Mouse (Mus musculus): Measurements from ENCODE around the gene Klhdc7a.

DNA sequence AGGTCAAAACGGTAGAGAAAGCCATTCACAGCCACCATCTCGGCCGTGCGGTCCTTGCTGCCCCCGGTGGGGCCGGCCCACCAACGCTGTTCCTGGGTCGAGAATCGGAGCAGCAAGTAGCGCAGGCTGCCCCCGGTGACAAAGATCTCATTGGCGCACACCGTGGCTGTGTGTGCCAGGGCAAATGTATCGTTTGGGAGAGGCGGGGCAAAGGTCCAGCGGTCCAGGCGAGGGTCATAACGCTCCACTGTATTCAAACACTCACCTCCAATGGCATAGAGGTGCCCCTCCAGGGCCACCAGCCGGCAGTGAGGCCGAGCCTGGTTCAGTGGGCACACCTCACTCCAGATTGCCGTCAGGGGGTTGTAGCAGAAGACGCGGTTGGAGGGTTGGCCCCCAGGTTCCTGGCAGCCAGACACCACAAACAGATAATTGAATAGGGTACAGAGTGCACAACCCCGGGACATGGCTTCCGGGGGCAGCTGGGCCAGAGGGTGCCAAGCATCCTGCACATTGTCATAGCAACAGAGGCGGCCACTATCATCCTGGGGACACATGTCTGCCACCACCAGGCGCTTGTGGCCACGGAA, 2.1 kb downstream of the Klhdc7a start:
- TF ChIP-seq ZNF384 (IDR thresholded peaks at IDR 0.05; ENCODE audit: low read depth, low read length) (no peak), MAFK (IDR thresholded peaks at IDR 0.05; ENCODE audit: insufficient read depth, low read depth, low read length) (no peak)

All from ES-E14 (cell line).